Mouse (Mus musculus): Measurements from ENCODE around the gene Aff3. TPM values are rescaled to one million over a fixed set of nuclear protein-coding genes. Genes with fewer than 3 reads are reported as not detected.

Aff3 gene
- polyA plus RNA-seq, 1 experiment from 2014 or later, result 15.4 TPM

- Histone ChIP-seq H3K27ac (replicated peaks) (no peak overlapping the region), H3K9ac (no peak overlapping the region), H3K27me3 (no peaks in the 10 kb centered on the region), H3K4me2 (replicated peaks) (no peak overlapping the region), H3K9me3 (replicated peaks) (no peaks in the 10 kb centered on the region), H3K36me3 (no peaks in the 10 kb centered on the region), H3K4me1 (peaks cover 14% of the 10 kb centered on the region), H3K4me3 (replicated peaks) (no peak overlapping the region)
- 87% methylated on average over 3 of the region's 3 CpGs for WGBS
- ATAC-seq (ENCODE audit: insufficient number of reproducible peaks, low FRiP score, low TSS enrichment, low read depth), result no peak
Observed at GRCm38 (mm10) chr1:38506396-38506795, 158.4 kb downstream of the Aff3 start.

GRCm38 (mm10) chr1:38503431-38504089 is 161.2 kb downstream of the Aff3 start:
- WGBS, result 78% methylated on average over 13 of the region's 13 CpGs
- ATAC-seq (ENCODE audit: insufficient number of reproducible peaks, low FRiP score, low TSS enrichment, low read depth), result peak; percentile 40; the same call in 1 of the 2 replicates
- H3K27me3 ChIP-seq, result no peaks in the 10 kb centered on the region

GRCm38 (mm10) chr1:38502797-38503196 is 162.0 kb downstream of the Aff3 start:
- no peak for ATAC-seq (ENCODE audit: insufficient number of reproducible peaks, low FRiP score, low TSS enrichment, low read depth)
- Histone ChIP-seq H3K36me3 (no peaks in the 10 kb centered on the region), H3K9me3 (replicated peaks) (no peaks in the 10 kb centered on the region), H3K4me3 (replicated peaks) (no peak overlapping the region), H3K4me2 (replicated peaks) (no peak overlapping the region), H3K9ac (no peak overlapping the region), H3K27me3 (no peaks in the 10 kb centered on the region), H3K4me1 (peaks cover 9% of the 10 kb centered on the region; the same call in 1 of the 2 replicates), H3K27ac (replicated peaks) (no peak overlapping the region)
- WGBS, result 43% methylated on average over 7 of the region's 7 CpGs

More at GRCm38 (mm10) chr1:38503431-38504089, 161.2 kb downstream of the Aff3 start:
- Histone ChIP-seq H3K36me3 (no peaks in the 10 kb centered on the region), H3K4me3 (replicated peaks) (no peak overlapping the region), H3K4me1 (peaks cover 9% of the 10 kb centered on the region; the same call in 1 of the 2 replicates), H3K9me3 (replicated peaks) (no peaks in the 10 kb centered on the region), H3K27ac (replicated peaks) (no peak overlapping the region), H3K4me2 (replicated peaks) (no peak overlapping the region), H3K9ac (no peak overlapping the region)

GRCm38 (mm10) chr1:38501231-38501630 is 163.5 kb downstream of the Aff3 start:
- no peak for ATAC-seq (ENCODE audit: insufficient number of reproducible peaks, low FRiP score, low TSS enrichment, low read depth)
- WGBS, result 84% methylated on average over 7 of the region's 7 CpGs
- no peak overlapping the region for H3K4me2 ChIP-seq (replicated peaks)

GRCm38 (mm10) chr1:38499500-38499899 is 165.3 kb downstream of the Aff3 start:
- ATAC-seq (ENCODE audit: insufficient number of reproducible peaks, low FRiP score, low TSS enrichment, low read depth), result no peak
- Histone ChIP-seq H3K9me3 (replicated peaks) (no peaks in the 10 kb centered on the region), H3K4me2 (replicated peaks) (no peak overlapping the region), H3K4me3 (replicated peaks) (no peak overlapping the region), H3K9ac (no peak overlapping the region), H3K27ac (replicated peaks) (no peak overlapping the region), H3K27me3 (no peaks in the 10 kb centered on the region), H3K36me3 (no peaks in the 10 kb centered on the region), H3K4me1 (peaks cover 19% of the 10 kb centered on the region; the same call in 1 of the 2 replicates)
- 78% methylated on average over 6 of the region's 6 CpGs for WGBS

More at GRCm38 (mm10) chr1:38501231-38501630, 163.5 kb downstream of the Aff3 start:
- no peaks in the 10 kb centered on the region for H3K36me3 ChIP-seq
- H3K4me3 ChIP-seq (replicated peaks), result no peak overlapping the region
- H3K27me3 ChIP-seq, result no peaks in the 10 kb centered on the region
- H3K27ac ChIP-seq (replicated peaks), result no peak overlapping the region
- no peak overlapping the region for H3K9ac ChIP-seq
- no peaks in the 10 kb centered on the region for H3K9me3 ChIP-seq (replicated peaks)
- H3K4me1 ChIP-seq, result peaks cover 19% of the 10 kb centered on the region; the same call in 1 of the 2 replicates

- H3K4me1 ChIP-seq, result peaks cover 14% of the 10 kb centered on the region; the same call in 1 of the 2 replicates
- H3K4me2 ChIP-seq (replicated peaks), result no peak overlapping the region
- H3K4me3 ChIP-seq (replicated peaks), result no peak overlapping the region
- no peak overlapping the region for H3K9ac ChIP-seq
- no peak for ATAC-seq (ENCODE audit: insufficient number of reproducible peaks, low FRiP score, low TSS enrichment, low read depth)
- no peaks in the 10 kb centered on the region for H3K9me3 ChIP-seq (replicated peaks)
- 26% methylated on average over 6 of the region's 6 CpGs for WGBS
- no peaks in the 10 kb centered on the region for H3K36me3 ChIP-seq
- no peaks in the 10 kb centered on the region for H3K27me3 ChIP-seq
- H3K27ac ChIP-seq (replicated peaks), result no peak overlapping the region
Observed at GRCm38 (mm10) chr1:38497576-38497975, 167.2 kb downstream of the Aff3 start.

- Histone ChIP-seq H3K4me3 (replicated peaks) (no peak overlapping the region), H3K4me2 (replicated peaks) (no peak overlapping the region), H3K4me1 (peaks cover 12% of the 10 kb centered on the region; the same call in 1 of the 2 replicates), H3K27ac (replicated peaks) (no peak overlapping the region), H3K9ac (no peak overlapping the region), H3K27me3 (no peaks in the 10 kb centered on the region), H3K9me3 (replicated peaks) (no peaks in the 10 kb centered on the region), H3K36me3 (no peaks in the 10 kb centered on the region)
- no peak for ATAC-seq (ENCODE audit: insufficient number of reproducible peaks, low FRiP score, low TSS enrichment, low read depth)
- WGBS, result 38% methylated on average over 10 of the region's 10 CpGs
Observed at GRCm38 (mm10) chr1:38496886-38497528, 167.7 kb downstream of the Aff3 start.

GRCm38 (mm10) chr1:38495284-38495683 is 169.5 kb downstream of the Aff3 start:
- Histone ChIP-seq H3K27me3 (no peaks in the 10 kb centered on the region), H3K9ac (no peak overlapping the region), H3K4me2 (replicated peaks) (no peak overlapping the region), H3K36me3 (no peaks in the 10 kb centered on the region), H3K4me1 (peaks cover 16% of the 10 kb centered on the region), H3K9me3 (replicated peaks) (no peaks in the 10 kb centered on the region), H3K4me3 (replicated peaks) (no peak overlapping the region), H3K27ac (replicated peaks) (no peak overlapping the region)
- 97% methylated on average over 2 of the region's 2 CpGs for WGBS
- ATAC-seq (ENCODE audit: insufficient number of reproducible peaks, low FRiP score, low TSS enrichment, low read depth), result no peak

GRCm38 (mm10) chr1:38489733-38490132 is 175.0 kb downstream of the Aff3 start:
- no peak overlapping the region for H3K4me3 ChIP-seq (replicated peaks)
- peaks cover 8% of the 10 kb centered on the region; the same call in 1 of the 2 replicates for H3K4me1 ChIP-seq
- H3K9me3 ChIP-seq (replicated peaks), result no peaks in the 10 kb centered on the region
- WGBS, result 89% methylated on average over 6 of the region's 6 CpGs
- H3K9ac ChIP-seq, result no peak overlapping the region
- H3K36me3 ChIP-seq, result no peaks in the 10 kb centered on the region
- no peak overlapping the region for H3K4me2 ChIP-seq (replicated peaks)
- H3K27me3 ChIP-seq, result no peaks in the 10 kb centered on the region
- H3K27ac ChIP-seq (replicated peaks), result no peak overlapping the region
- ATAC-seq (ENCODE audit: insufficient number of reproducible peaks, low FRiP score, low TSS enrichment, low read depth), result no peak

GRCm38 (mm10) chr1:38488667-38489210 is 176.0 kb downstream of the Aff3 start:
- no peak overlapping the region for H3K4me2 ChIP-seq (replicated peaks)
- WGBS, result 83% methylated on average over 8 of the region's 8 CpGs
- no peaks in the 10 kb centered on the region for H3K36me3 ChIP-seq
- no peak overlapping the region for H3K27ac ChIP-seq (replicated peaks)
- H3K9ac ChIP-seq, result no peak overlapping the region
- no peaks in the 10 kb centered on the region for H3K27me3 ChIP-seq
- ATAC-seq (ENCODE audit: insufficient number of reproducible peaks, low FRiP score, low TSS enrichment, low read depth), result no peak
- peaks cover 8% of the 10 kb centered on the region; the same call in 1 of the 2 replicates for H3K4me1 ChIP-seq
- no peak overlapping the region for H3K4me3 ChIP-seq (replicated peaks)
- no peaks in the 10 kb centered on the region for H3K9me3 ChIP-seq (replicated peaks)

GRCm38 (mm10) chr1:38487884-38488283 is 176.9 kb downstream of the Aff3 start:
- Histone ChIP-seq H3K9ac (no peak overlapping the region), H3K9me3 (replicated peaks) (no peaks in the 10 kb centered on the region), H3K27me3 (no peaks in the 10 kb centered on the region), H3K4me2 (replicated peaks) (no peak overlapping the region), H3K4me1 (peaks cover 8% of the 10 kb centered on the region; the same call in 1 of the 2 replicates), H3K4me3 (replicated peaks) (no peak overlapping the region), H3K36me3 (no peaks in the 10 kb centered on the region), H3K27ac (replicated peaks) (no peak overlapping the region)
- WGBS, result 91% methylated on average over 2 of the region's 2 CpGs
- ATAC-seq (ENCODE audit: insufficient number of reproducible peaks, low FRiP score, low TSS enrichment, low read depth), result no peak
